Mouse (Mus musculus): ENCODE data around the gene Irak1bp1.

Gene Irak1bp1

GRCm38 (mm10) chr9:82829007-82829689 lies at the start of gene Irak1bp1:
Gene Irak1bp1 (plus strand): TSS chr9:82829540.
- no peak for DNase-seq

GRCm38 (mm10) chr9:82788375-82788774 lies 41.0 kb upstream of the Irak1bp1 start:
- DNase-seq = no peak

GRCm38 (mm10) chr9:82800360-82800759 lies 29.0 kb upstream of the Irak1bp1 start:
- DNase-seq = no peak

- DNase-seq = no peak
Observed at GRCm38 (mm10) chr9:82807129-82807528, 22.2 kb upstream of the Irak1bp1 start.

- DNase-seq = no peak
Observed at GRCm38 (mm10) chr9:82807635-82808034, 21.7 kb upstream of the Irak1bp1 start.

GRCm38 (mm10) chr9:82812172-82812963 lies 17.0 kb upstream of the Irak1bp1 start:
- no peak for DNase-seq

GRCm38 (mm10) chr9:82814536-82814935 lies 14.8 kb upstream of the Irak1bp1 start:
- DNase-seq = peak in 1 of 2 experiments; percentile 6

- DNase-seq = no peak
Observed at GRCm38 (mm10) chr9:82815257-82815785, 14.0 kb upstream of the Irak1bp1 start.

GRCm38 (mm10) chr9:82826426-82826825 lies 2.9 kb upstream of the Irak1bp1 start:
- DNase-seq = no peak

- DNase-seq = peak; percentile 86 to 88
Observed at GRCm38 (mm10) chr9:82829693-82830430, 522 bp downstream of the Irak1bp1 start.

- DNase-seq = no peak
Observed at GRCm38 (mm10) chr9:82831891-82832290, 2.6 kb downstream of the Irak1bp1 start.

- DNase-seq = peak; percentile 10 to 44
Observed at GRCm38 (mm10) chr9:82835921-82836320, 6.6 kb downstream of the Irak1bp1 start.

- DNase-seq = no peak
Observed at GRCm38 (mm10) chr9:82842671-82843070, 13.3 kb downstream of the Irak1bp1 start.

GRCm38 (mm10) chr9:82854040-82854439 lies 24.7 kb downstream of the Irak1bp1 start:
- DNase-seq = no peak

GRCm38 (mm10) chr9:82854973-82855614 lies 25.8 kb downstream of the Irak1bp1 start:
- no peak for DNase-seq

GRCm38 (mm10) chr9:82856241-82856640 lies 26.9 kb downstream of the Irak1bp1 start:
- no peak for DNase-seq

GRCm38 (mm10) chr9:82860805-82861204 lies 31.5 kb downstream of the Irak1bp1 start:
- no peak for DNase-seq

GRCm38 (mm10) chr9:82861316-82861715 lies 32.0 kb downstream of the Irak1bp1 start:
- DNase-seq = no peak

- DNase-seq = no peak
Observed at GRCm38 (mm10) chr9:82861775-82862430, 32.6 kb downstream of the Irak1bp1 start.

GRCm38 (mm10) chr9:82866121-82866520 lies 36.8 kb downstream of the Irak1bp1 start:
- DNase-seq = no peak

- peak in 1 of 2 experiments; percentile 13 for DNase-seq
Observed at GRCm38 (mm10) chr9:82867698-82868097, 38.4 kb downstream of the Irak1bp1 start.

GRCm38 (mm10) chr9:82877078-82877477 lies 47.7 kb downstream of the Irak1bp1 start:
- DNase-seq = no peak

Measured in kidney, adult 8-10 months (tissue).